Mouse (Mus musculus): ENCODE data around the gene H2-Ke6.

DNA sequence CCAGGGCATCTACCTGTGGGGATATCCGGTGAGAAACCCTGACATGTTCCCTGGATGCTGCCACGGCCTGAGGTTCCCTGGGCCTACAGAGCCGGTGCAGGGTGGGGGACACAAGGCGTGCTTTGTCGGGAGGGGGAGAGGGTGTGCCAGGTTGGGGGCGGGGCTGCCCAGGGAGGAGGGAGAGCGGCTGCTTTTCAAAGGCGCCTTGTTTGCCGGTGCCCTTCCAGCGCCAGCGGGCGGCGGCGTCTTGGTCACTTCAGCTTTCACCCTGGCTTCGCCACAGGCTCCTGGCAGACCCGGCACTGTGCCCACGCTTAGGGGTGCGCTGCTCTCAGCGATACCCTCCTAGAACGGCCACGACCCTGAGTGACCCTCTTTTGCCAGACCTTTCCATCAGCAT lies 10.6 kb upstream of the H2-Ke6 start:
- no peak for TF ChIP-seq GATA1 (IDR thresholded peaks at IDR 0.05; ENCODE audit: borderline replicate concordance, low read length)
- no peak for TF ChIP-seq FLI1 (IDR thresholded peaks at IDR 0.05; ENCODE audit: low read length)

Measured in megakaryocyte, embryonic 14.5 days (primary cell).